Mouse (Mus musculus): ENCODE results near the gene Pa2g4. TPM values are rescaled to one million over a fixed set of nuclear protein-coding genes. Genes with fewer than 3 reads are reported as not detected.

The Pa2g4 gene
- polyA plus RNA-seq, 2 experiments, result 113 to 163 TPM

DNA sequence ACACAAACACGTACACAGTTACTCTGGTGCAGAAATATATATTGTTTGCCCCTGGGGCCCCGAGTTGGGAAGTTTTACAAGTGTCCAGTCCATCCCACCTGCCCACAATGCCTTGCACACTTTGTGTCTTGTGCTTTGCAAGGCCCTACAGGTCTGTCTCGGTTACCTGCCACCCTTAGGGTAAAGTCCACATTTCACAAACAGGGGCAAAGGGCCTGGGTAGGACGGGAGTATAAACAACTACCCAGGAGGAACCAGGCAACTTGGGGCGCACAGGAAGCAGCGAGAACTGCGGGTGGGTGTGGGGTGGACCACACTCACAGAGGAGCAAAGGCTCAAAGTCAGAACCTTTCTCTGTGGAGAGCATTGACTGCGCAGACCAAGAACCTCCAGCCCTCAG is 21.9 kb upstream of the Pa2g4 start:
- no peak overlapping the region for H3K4me3 ChIP-seq (ENCODE audit: insufficient read depth in 1 of 2, low read depth in 2 of 2, low read length in 2 of 2)
- H3K4me1 ChIP-seq (replicated peaks; ENCODE audit: control insufficient read depth in 2 of 2, insufficient read depth in 2 of 2, low read length in 1 of 2), result no peaks in the 10 kb centered on the region; a peak in 2 of 4 replicates
- H3K36me3 ChIP-seq (replicated peaks; ENCODE audit: control insufficient read depth, insufficient read depth, low read depth), result no peaks in the 10 kb centered on the region
- H3K27me3 ChIP-seq (ENCODE audit: control insufficient read depth, insufficient read depth, low read length), result peaks cover 52% of the 10 kb centered on the region
- H3K9me3 ChIP-seq (ENCODE audit: control insufficient read depth, low read length), result no peaks in the 10 kb centered on the region
- peak overlapping the region; percentile 80 for H3K4me2 ChIP-seq (ENCODE audit: low read depth)
- no peak overlapping the region for H3K27ac ChIP-seq
- DNase-seq (ENCODE audit: low read depth in 3 of 3, low spot score in 3 of 3), result no peak
- TF ChIP-seq CTCF (IDR thresholded peaks at IDR 0.05; ENCODE audit: low read depth) (no peak), EP300 (IDR thresholded peaks at IDR 0.05; ENCODE audit: low read depth) (no peak)
- no peak for ATAC-seq (ENCODE audit: insufficient read depth)
- no peak overlapping the region for H3K9ac ChIP-seq (replicated peaks)
- WGBS (ENCODE audit: insufficient replicate concordance), result 45% methylated on average over 8 of the region's 8 CpGs

DNA sequence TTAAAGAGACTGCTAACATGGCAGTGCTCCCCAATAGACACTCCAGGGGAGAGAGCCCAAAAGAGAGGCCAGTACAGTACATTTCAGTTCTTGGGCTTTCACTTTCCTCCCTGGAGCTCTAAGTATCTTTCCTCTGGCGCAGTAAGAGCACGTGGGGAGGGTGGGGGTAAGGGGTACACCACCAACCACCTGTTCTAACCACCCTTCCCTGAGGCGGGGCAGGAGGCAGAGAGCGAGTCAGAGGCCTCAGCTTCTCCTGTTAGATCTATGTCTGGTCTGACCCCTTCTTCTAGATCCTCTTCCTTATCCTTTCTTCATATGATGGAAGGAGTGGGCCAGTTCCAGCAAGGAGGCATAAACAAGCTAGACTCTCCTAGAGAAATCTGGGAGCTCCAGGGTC is 21.3 kb upstream of the Pa2g4 start:
- Histone ChIP-seq H3K9me3 (ENCODE audit: control insufficient read depth, low read length) (no peaks in the 10 kb centered on the region), H3K4me1 (replicated peaks; ENCODE audit: control insufficient read depth in 2 of 2, insufficient read depth in 2 of 2, low read length in 1 of 2) (no peaks in the 10 kb centered on the region; a peak in 2 of 4 replicates), H3K27ac (no peak overlapping the region), H3K4me2 (ENCODE audit: low read depth) (no peak overlapping the region), H3K4me3 (ENCODE audit: insufficient read depth in 1 of 2, low read depth in 2 of 2, low read length in 2 of 2) (no peak overlapping the region), H3K36me3 (replicated peaks; ENCODE audit: control insufficient read depth, insufficient read depth, low read depth) (no peaks in the 10 kb centered on the region), H3K9ac (replicated peaks) (no peak overlapping the region), H3K27me3 (ENCODE audit: control insufficient read depth, insufficient read depth, low read length) (peaks cover 52% of the 10 kb centered on the region)
- DNase-seq (ENCODE audit: low read depth in 3 of 3, low spot score in 3 of 3) (no peak), ATAC-seq (ENCODE audit: insufficient read depth) (no peak)
- WGBS (ENCODE audit: insufficient replicate concordance), result 29% methylated on average over 4 of the region's 4 CpGs
- TF ChIP-seq CTCF (IDR thresholded peaks at IDR 0.05; ENCODE audit: low read depth), result no peak
- TF ChIP-seq EP300 (IDR thresholded peaks at IDR 0.05; ENCODE audit: low read depth), result no peak

DNA sequence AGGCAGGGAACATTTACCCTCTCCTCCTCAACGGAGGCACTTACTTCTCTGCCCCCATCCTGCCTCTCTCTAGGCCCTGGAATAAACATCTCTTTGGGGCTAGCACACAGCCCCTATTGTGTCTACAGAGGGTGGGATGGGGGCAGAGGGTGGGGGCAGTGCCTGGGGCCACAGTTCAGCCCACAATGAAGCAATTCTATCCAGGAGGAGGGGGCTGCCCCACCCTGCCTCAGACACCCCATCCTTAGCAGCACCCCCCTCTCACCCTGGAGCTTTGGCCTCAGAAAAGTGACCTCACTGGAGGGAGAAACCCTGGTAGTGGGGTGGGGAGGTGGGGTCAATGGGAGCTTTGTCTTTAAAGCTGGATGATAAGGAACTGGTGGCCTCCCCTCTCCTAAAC is 20.8 kb upstream of the Pa2g4 start:
- Histone ChIP-seq H3K9ac (replicated peaks) (no peak overlapping the region), H3K27ac (no peak overlapping the region), H3K4me3 (ENCODE audit: insufficient read depth in 1 of 2, low read depth in 2 of 2, low read length in 2 of 2) (no peak overlapping the region), H3K4me1 (replicated peaks; ENCODE audit: control insufficient read depth in 2 of 2, insufficient read depth in 2 of 2, low read length in 1 of 2) (no peaks in the 10 kb centered on the region; a peak in 1 of 4 replicates), H3K27me3 (ENCODE audit: control insufficient read depth, insufficient read depth, low read length) (peaks cover 52% of the 10 kb centered on the region), H3K4me2 (ENCODE audit: low read depth) (no peak overlapping the region), H3K9me3 (ENCODE audit: control insufficient read depth, low read length) (no peaks in the 10 kb centered on the region), H3K36me3 (replicated peaks; ENCODE audit: control insufficient read depth, insufficient read depth, low read depth) (no peaks in the 10 kb centered on the region)
- ATAC-seq (ENCODE audit: insufficient read depth) (no peak), DNase-seq (ENCODE audit: low read depth in 3 of 3, low spot score in 3 of 3) (no peak)
- WGBS (ENCODE audit: insufficient replicate concordance), result 41% methylated on average over 1 of the region's 1 CpGs
- no peak for TF ChIP-seq CTCF (IDR thresholded peaks at IDR 0.05; ENCODE audit: low read depth)
- TF ChIP-seq EP300 (IDR thresholded peaks at IDR 0.05; ENCODE audit: low read depth), result no peak

DNA sequence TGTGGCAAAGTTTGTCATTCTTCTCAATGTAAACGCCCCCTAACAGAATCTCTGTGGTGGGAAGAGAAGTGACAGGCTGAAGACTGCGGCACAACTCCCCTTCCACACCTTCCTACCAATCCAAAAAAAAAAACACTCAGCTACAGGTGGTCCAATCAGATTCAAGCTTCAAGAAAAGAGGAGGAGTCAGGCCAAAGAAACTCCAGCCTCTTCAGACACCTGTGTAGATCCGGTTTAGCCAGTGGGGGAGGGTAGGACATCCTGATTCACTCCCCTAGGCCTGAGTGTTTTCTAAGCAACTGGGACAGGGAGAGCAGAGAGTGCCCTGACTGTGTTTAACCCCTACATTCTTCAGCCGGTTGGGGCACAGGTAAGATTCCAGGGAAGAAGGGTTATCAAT is 18.6 kb upstream of the Pa2g4 start:
- Histone ChIP-seq H3K27ac (no peak overlapping the region), H3K4me3 (ENCODE audit: insufficient read depth in 1 of 2, low read depth in 2 of 2, low read length in 2 of 2) (no peak overlapping the region)
- 10% methylated on average over 4 of the region's 4 CpGs for WGBS (ENCODE audit: insufficient replicate concordance)

DNA sequence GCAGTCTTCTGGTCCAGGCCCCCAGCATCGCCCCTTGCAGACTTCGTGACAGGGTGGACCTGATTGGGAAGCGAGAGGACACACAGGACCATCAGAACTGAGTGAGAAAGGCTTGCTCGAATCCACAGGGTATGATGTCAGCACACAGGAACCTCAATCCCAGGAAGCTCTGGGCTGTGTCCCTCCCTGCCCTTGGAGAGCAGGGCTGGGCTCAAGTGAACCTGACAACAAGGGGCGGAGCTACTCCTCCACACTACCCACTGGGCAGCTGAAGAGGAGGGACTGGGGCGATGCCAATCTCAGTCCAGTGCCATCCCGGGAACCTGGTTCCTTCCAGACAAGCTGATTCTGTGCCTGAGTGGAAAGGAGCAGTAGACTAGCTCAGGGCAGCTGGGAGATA is 17.9 kb upstream of the Pa2g4 start:
- WGBS (ENCODE audit: insufficient replicate concordance), result 26% methylated on average over 7 of the region's 7 CpGs
- no peak overlapping the region for H3K9ac ChIP-seq (replicated peaks)

More for the DNA sequence above, 18.6 kb upstream of the Pa2g4 start:
- no peaks in the 10 kb centered on the region for H3K36me3 ChIP-seq (replicated peaks; ENCODE audit: control insufficient read depth, insufficient read depth, low read depth)
- no peaks in the 10 kb centered on the region for H3K9me3 ChIP-seq (ENCODE audit: control insufficient read depth, low read length)
- DNase-seq (ENCODE audit: low read depth in 3 of 3, low spot score in 3 of 3), result no peak
- peaks cover 38% of the 10 kb centered on the region for H3K27me3 ChIP-seq (ENCODE audit: control insufficient read depth, insufficient read depth, low read length)
- no peak for ATAC-seq (ENCODE audit: insufficient read depth)
- H3K4me2 ChIP-seq (ENCODE audit: low read depth), result no peak overlapping the region
- TF ChIP-seq CTCF (IDR thresholded peaks at IDR 0.05; ENCODE audit: low read depth) (no peak), EP300 (IDR thresholded peaks at IDR 0.05; ENCODE audit: low read depth) (no peak)
- H3K9ac ChIP-seq (replicated peaks), result no peak overlapping the region
- H3K4me1 ChIP-seq (replicated peaks; ENCODE audit: control insufficient read depth in 2 of 2, insufficient read depth in 2 of 2, low read length in 1 of 2), result no peaks in the 10 kb centered on the region; a peak in 1 of 4 replicates

More for the DNA sequence above, 17.9 kb upstream of the Pa2g4 start:
- DNase-seq (ENCODE audit: low read depth in 3 of 3, low spot score in 3 of 3), result no peak
- Histone ChIP-seq H3K9me3 (ENCODE audit: control insufficient read depth, low read length) (no peaks in the 10 kb centered on the region), H3K27me3 (ENCODE audit: control insufficient read depth, insufficient read depth, low read length) (peaks cover 31% of the 10 kb centered on the region), H3K4me1 (replicated peaks; ENCODE audit: control insufficient read depth in 2 of 2, insufficient read depth in 2 of 2, low read length in 1 of 2) (no peaks in the 10 kb centered on the region; a peak in 1 of 4 replicates), H3K27ac (no peak overlapping the region), H3K4me3 (ENCODE audit: insufficient read depth in 1 of 2, low read depth in 2 of 2, low read length in 2 of 2) (no peak overlapping the region), H3K4me2 (ENCODE audit: low read depth) (no peak overlapping the region), H3K36me3 (replicated peaks; ENCODE audit: control insufficient read depth, insufficient read depth, low read depth) (no peaks in the 10 kb centered on the region)
- no peak for ATAC-seq (ENCODE audit: insufficient read depth)
- TF ChIP-seq EP300 (IDR thresholded peaks at IDR 0.05; ENCODE audit: low read depth), result no peak
- TF ChIP-seq CTCF (IDR thresholded peaks at IDR 0.05; ENCODE audit: low read depth), result no peak

Measured in liver, embryonic 14.5 days (tissue).